Mouse (Mus musculus) heart, embryonic 13.5 days (tissue): ENCODE results near the gene Olfr625-ps1. TPM values are rescaled to one million over a fixed set of nuclear protein-coding genes. Genes with fewer than 3 reads are reported as not detected.

Experiments used
- polyA plus RNA-seq: library from polyadenylated mRNA; unstranded; fragments of >200 nt; fragmentation: Nextera tagmentation; extraction: Ambion mirVana; gene quantifications from 2 replicates; pipeline ENCODE4 v1.2.1, GENCODE M21; 2015

Gene Olfr625-ps1
- polyA plus RNA-seq, 1 experiment from 2014 or later = not detected

Other genes with a start within 250 kb of the Olfr625-ps1 start
- gene Olfr605, start 237.3 kb upstream of the Olfr625-ps1 start, polyA plus RNA-seq = not detected in 2 replicates
- not detected in 2 replicates for gene Olfr606, start 233.7 kb upstream of the Olfr625-ps1 start, polyA plus RNA-seq
- 0.17 and 0.21 TPM in 2 replicates for gene Olfr607, start 218.6 kb upstream of the Olfr625-ps1 start, polyA plus RNA-seq
- 0.16 and 0.19 TPM in 2 replicates for gene Olfr608, start 212.8 kb upstream of the Olfr625-ps1 start, polyA plus RNA-seq
- not detected in 2 replicates for gene Olfr609, start 184.7 kb upstream of the Olfr625-ps1 start, polyA plus RNA-seq
- not detected in 2 replicates for gene Olfr610, start 170.6 kb upstream of the Olfr625-ps1 start, polyA plus RNA-seq
- not detected in 2 replicates for gene Olfr611, start 161.9 kb upstream of the Olfr625-ps1 start, polyA plus RNA-seq
- not detected in 2 replicates for gene Olfr612, start 140.0 kb upstream of the Olfr625-ps1 start, polyA plus RNA-seq
- not detected in 2 replicates for gene Olfr613, start 134.6 kb upstream of the Olfr625-ps1 start, polyA plus RNA-seq
- not detected in 2 replicates for gene Olfr615, start 126.6 kb upstream of the Olfr625-ps1 start, polyA plus RNA-seq
- gene Olfr616, start 113.6 kb upstream of the Olfr625-ps1 start, polyA plus RNA-seq = not detected in 2 replicates
- not detected in 2 replicates for gene Olfr617, start 109.7 kb upstream of the Olfr625-ps1 start, polyA plus RNA-seq
- gene Olfr618, start 92.6 kb upstream of the Olfr625-ps1 start, polyA plus RNA-seq = not detected in 2 replicates
- not detected in 2 replicates for gene Olfr619, start 82.1 kb upstream of the Olfr625-ps1 start, polyA plus RNA-seq
- gene Olfr620, start 70.2 kb upstream of the Olfr625-ps1 start, polyA plus RNA-seq = not detected in 2 replicates
- gene Olfr622, start 40.0 kb upstream of the Olfr625-ps1 start, polyA plus RNA-seq = not detected in 2 replicates
- gene Olfr623, start 19.0 kb upstream of the Olfr625-ps1 start, polyA plus RNA-seq = not detected in 2 replicates
- 0.03 TPM in 1 of 2 replicates, not detected in the other for gene Olfr624, start 11.5 kb upstream of the Olfr625-ps1 start, polyA plus RNA-seq
- gene Olfr243, start 32.0 kb downstream of the Olfr625-ps1 start, polyA plus RNA-seq = not detected in 2 replicates
- gene Olfr628, start 47.7 kb downstream of the Olfr625-ps1 start, polyA plus RNA-seq = not detected in 2 replicates
- not detected in 2 replicates for gene Olfr629, start 62.2 kb downstream of the Olfr625-ps1 start, polyA plus RNA-seq
- gene Olfr630, start 74.6 kb downstream of the Olfr625-ps1 start, polyA plus RNA-seq = not detected in 2 replicates
- not detected in 2 replicates for gene Olfr69, start 88.9 kb downstream of the Olfr625-ps1 start, polyA plus RNA-seq
- not detected in 2 replicates for gene Olfr68, start 97.0 kb downstream of the Olfr625-ps1 start, polyA plus RNA-seq
- gene Olfr67, start 109.1 kb downstream of the Olfr625-ps1 start, polyA plus RNA-seq = not detected in 2 replicates
- 7,919 and 10,944 TPM in 2 replicates for gene Hbb-bt, start 131.3 kb downstream of the Olfr625-ps1 start, polyA plus RNA-seq
- gene Hbb-bs, start 145.4 kb downstream of the Olfr625-ps1 start, polyA plus RNA-seq = 15,930 and 21,711 TPM in 2 replicates
- gene Hbb-bh2, start 157.8 kb downstream of the Olfr625-ps1 start, polyA plus RNA-seq = not detected in 2 replicates
- 230 and 536 TPM in 2 replicates for gene Hbb-bh1, start 160.4 kb downstream of the Olfr625-ps1 start, polyA plus RNA-seq
- 25,617 and 43,684 TPM in 2 replicates for gene Hbb-y, start 170.5 kb downstream of the Olfr625-ps1 start, polyA plus RNA-seq
- gene Olfr66, start 203.5 kb downstream of the Olfr625-ps1 start, polyA plus RNA-seq = not detected in 2 replicates
- gene Olfr64, start 211.8 kb downstream of the Olfr625-ps1 start, polyA plus RNA-seq = not detected in 2 replicates
- not detected in 2 replicates for gene Olfr65, start 220.8 kb downstream of the Olfr625-ps1 start, polyA plus RNA-seq
- not detected in 2 replicates for gene Olfr631, start 246.1 kb downstream of the Olfr625-ps1 start, polyA plus RNA-seq